Mouse (Mus musculus): ENCODE results near the gene Nmt2.

The Nmt2 gene

GRCm38 (mm10) chr2:3327351-3327750 lies 43.3 kb downstream of the Nmt2 start:
- DNase-seq (ENCODE audit: low spot score) = no peak

- DNase-seq (ENCODE audit: low spot score) = no peak
These were observed 47.2 kb downstream of the Nmt2 start for GRCm38 (mm10) chr2:3331071-3331703.

GRCm38 (mm10) chr2:3332056-3332455 lies 48.0 kb downstream of the Nmt2 start:
- DNase-seq (ENCODE audit: low spot score) = no peak

- DNase-seq (ENCODE audit: low spot score) = peak; percentile 98
These were observed 48.7 kb downstream of the Nmt2 start, which contains the start of gene Rpp38 for GRCm38 (mm10) chr2:3332484-3333242. Rpp38 (minus strand) TSS chr2:3332643.

GRCm38 (mm10) chr2:3333761-3334160 lies 49.7 kb downstream of the Nmt2 start:
- DNase-seq (ENCODE audit: low spot score) = no peak

GRCm38 (mm10) chr2:3335611-3336301 lies 51.7 kb downstream of the Nmt2 start, which contains the start of gene Acbd7:
Acbd7 (plus strand) TSS chr2:3336168.
- DNase-seq (ENCODE audit: low spot score) = peak; percentile 62

- DNase-seq (ENCODE audit: low spot score) = no peak
These were observed 64.4 kb downstream of the Nmt2 start for GRCm38 (mm10) chr2:3348422-3348821.

GRCm38 (mm10) chr2:3348919-3349318 lies 64.9 kb downstream of the Nmt2 start:
- no peak for DNase-seq (ENCODE audit: low spot score)

GRCm38 (mm10) chr2:3353160-3353559 lies 69.1 kb downstream of the Nmt2 start:
- no peak for DNase-seq (ENCODE audit: low spot score)

- DNase-seq (ENCODE audit: low spot score) = no peak
These were observed 71.8 kb downstream of the Nmt2 start for GRCm38 (mm10) chr2:3355793-3356192.

GRCm38 (mm10) chr2:3356311-3356710 lies 72.3 kb downstream of the Nmt2 start:
- DNase-seq (ENCODE audit: low spot score) = no peak

- DNase-seq (ENCODE audit: low spot score) = no peak
These were observed 73.9 kb downstream of the Nmt2 start for GRCm38 (mm10) chr2:3357887-3358286.

GRCm38 (mm10) chr2:3361067-3361466 lies 77.1 kb downstream of the Nmt2 start:
- no peak for DNase-seq (ENCODE audit: low spot score)

GRCm38 (mm10) chr2:3365127-3365526 lies 81.1 kb downstream of the Nmt2 start:
- no peak for DNase-seq (ENCODE audit: low spot score)

Data from ovary, adult 18-20 months (tissue).